Mouse (Mus musculus): ENCODE results near the gene Agbl2. TPM values are rescaled to one million over a fixed set of nuclear protein-coding genes. Genes with fewer than 3 reads are reported as not detected.

Agbl2 gene
- polyA plus RNA-seq (2015; fragmentation: Nextera tagmentation; extraction: Ambion mirVana): 0.69 and 1.1 TPM in 2 replicates

DNA sequence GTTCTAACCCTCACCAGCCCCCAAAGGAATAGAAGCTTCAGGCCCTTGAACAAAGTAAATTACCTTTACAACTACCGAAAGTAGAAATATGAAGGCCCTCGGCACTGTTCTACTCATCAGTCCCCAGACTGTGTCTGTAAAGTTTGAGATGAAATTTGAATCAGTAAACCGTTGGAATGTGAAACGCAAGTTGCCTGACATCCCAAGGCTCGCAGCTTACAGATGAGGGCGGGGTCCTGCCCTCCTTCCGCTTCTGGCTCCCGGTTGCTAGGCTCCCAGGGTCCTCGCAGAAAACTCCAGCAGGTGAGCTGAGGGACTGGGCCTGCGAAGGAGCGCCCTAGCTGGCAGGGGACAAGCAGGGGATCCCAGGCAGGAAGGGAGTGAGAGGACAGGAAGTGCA is at the start of gene Agbl2:
Agbl2 (plus strand) TSS at position 270 of the 400 bp plus-strand sequence.
- Histone ChIP-seq H3K9me3 (ENCODE audit: control insufficient read depth, low read length) (no peaks in the 10 kb centered on the region), H3K4me1 (ENCODE audit: control insufficient read depth, insufficient read depth, low read depth, low read length) (peaks cover 3% of the 10 kb centered on the region), H3K27me3 (replicated peaks; ENCODE audit: control insufficient read depth, insufficient read depth, low read length) (peaks cover 6% of the 10 kb centered on the region), H3K4me2 (ENCODE audit: low read length) (peak within 1 kb of the TSS; percentile 62), H3K27ac (ENCODE audit: low read depth, low read length) (no peak within 1 kb of the TSS), H3K4me3 (ENCODE audit: low read length) (peak within 1 kb of the TSS; percentile 33), H3K9ac (ENCODE audit: low read depth, low read length) (peak within 1 kb of the TSS; percentile 46), H3K36me3 (ENCODE audit: control insufficient read depth, insufficient read depth, low read length) (peaks cover 30% of the 10 kb centered on the region)
- 4% methylated on average over 11 of the region's 11 CpGs for WGBS
- peak; percentile 57 for ATAC-seq

DNA sequence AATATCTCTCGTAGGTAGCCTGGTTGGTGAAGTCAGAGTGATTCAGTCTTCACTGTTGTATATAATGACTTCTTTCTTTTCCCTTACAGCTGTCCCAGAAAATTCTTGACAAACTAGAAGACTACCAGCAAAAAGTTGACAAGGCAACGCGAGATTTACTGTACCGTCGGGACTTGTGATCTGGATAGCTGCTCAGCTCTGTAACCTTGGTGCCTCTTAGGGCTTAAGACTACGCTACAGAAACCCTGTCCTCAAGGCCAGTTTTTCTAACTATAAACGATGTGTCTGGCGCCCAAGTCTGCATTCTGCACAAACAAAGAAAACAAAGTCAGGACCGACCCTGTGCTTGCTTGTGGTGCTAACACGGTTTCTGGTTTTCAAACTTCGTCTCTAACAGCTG is 47.2 kb upstream of the Agbl2 start:
- H3K9me3 ChIP-seq (ENCODE audit: control insufficient read depth, low read length): no peaks in the 10 kb centered on the region
- no peak overlapping the region for H3K9ac ChIP-seq (ENCODE audit: low read depth, low read length)
- no peaks in the 10 kb centered on the region for H3K4me1 ChIP-seq (ENCODE audit: control insufficient read depth, insufficient read depth, low read depth, low read length)
- ATAC-seq: no peak
- no peak overlapping the region for H3K4me3 ChIP-seq (ENCODE audit: low read length)
- no peak overlapping the region for H3K27ac ChIP-seq (ENCODE audit: low read depth, low read length)
- H3K36me3 ChIP-seq (ENCODE audit: control insufficient read depth, insufficient read depth, low read length): peaks cover 38% of the 10 kb centered on the region
- H3K4me2 ChIP-seq (ENCODE audit: low read length): no peak overlapping the region
- H3K27me3 ChIP-seq (replicated peaks; ENCODE audit: control insufficient read depth, insufficient read depth, low read length): no peaks in the 10 kb centered on the region
- WGBS: 94% methylated on average over 11 of the region's 11 CpGs

DNA sequence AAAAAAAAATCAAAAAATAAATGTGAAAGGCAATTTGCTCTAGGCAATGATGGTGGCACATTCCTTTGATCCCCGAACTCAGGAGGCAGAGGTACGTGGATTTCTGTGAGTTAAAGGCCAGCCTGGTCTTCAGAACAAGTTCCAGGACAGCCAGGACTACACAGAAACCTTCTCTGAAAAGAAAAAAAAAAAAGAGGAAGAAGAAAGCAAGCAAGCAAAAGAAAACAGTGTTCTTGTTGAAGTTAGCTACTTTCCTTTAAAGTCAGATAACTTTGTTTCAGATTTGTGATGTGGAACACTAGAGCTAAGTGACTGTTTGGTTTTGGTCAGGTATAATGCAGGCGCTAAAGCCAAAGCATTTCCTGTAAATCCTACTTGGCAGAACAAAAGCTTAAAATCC is 43.7 kb upstream of the Agbl2 start:
- no peak overlapping the region for H3K9ac ChIP-seq (ENCODE audit: low read depth, low read length)
- 95% methylated on average over 3 of the region's 3 CpGs for WGBS
- no peaks in the 10 kb centered on the region for H3K9me3 ChIP-seq (ENCODE audit: control insufficient read depth, low read length)
- ATAC-seq: no peak
- H3K27me3 ChIP-seq (replicated peaks; ENCODE audit: control insufficient read depth, insufficient read depth, low read length): no peaks in the 10 kb centered on the region
- H3K4me1 ChIP-seq (ENCODE audit: control insufficient read depth, insufficient read depth, low read depth, low read length): no peaks in the 10 kb centered on the region
- no peak overlapping the region for H3K4me2 ChIP-seq (ENCODE audit: low read length)
- H3K4me3 ChIP-seq (ENCODE audit: low read length): no peak overlapping the region
- H3K27ac ChIP-seq (ENCODE audit: low read depth, low read length): no peak overlapping the region
- peaks cover 18% of the 10 kb centered on the region for H3K36me3 ChIP-seq (ENCODE audit: control insufficient read depth, insufficient read depth, low read length)

DNA sequence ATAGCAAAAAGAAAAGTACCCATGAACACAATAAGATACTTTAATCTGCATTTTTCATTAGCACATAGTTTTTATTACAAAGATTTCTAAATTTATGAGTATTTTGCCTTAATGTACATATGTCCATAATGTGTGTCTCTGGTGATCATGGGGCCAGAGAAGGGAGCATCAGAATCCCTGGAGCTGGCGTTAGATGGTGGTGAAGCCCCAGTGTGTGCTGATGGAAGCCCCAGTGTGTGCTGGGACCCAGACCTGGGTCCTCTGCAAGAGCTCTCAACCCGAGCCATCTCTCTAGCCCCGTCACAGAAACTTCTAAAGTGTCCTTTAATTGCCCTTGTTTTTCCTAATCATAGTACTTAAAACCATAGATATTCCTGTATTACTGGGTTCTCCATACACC is 43.2 kb upstream of the Agbl2 start:
- ATAC-seq: no peak
- Histone ChIP-seq H3K9me3 (ENCODE audit: control insufficient read depth, low read length) (no peaks in the 10 kb centered on the region), H3K4me1 (ENCODE audit: control insufficient read depth, insufficient read depth, low read depth, low read length) (no peaks in the 10 kb centered on the region; the same call in 1 of the 2 replicates), H3K27ac (ENCODE audit: low read depth, low read length) (no peak overlapping the region), H3K4me2 (ENCODE audit: low read length) (no peak overlapping the region), H3K9ac (ENCODE audit: low read depth, low read length) (no peak overlapping the region), H3K36me3 (ENCODE audit: control insufficient read depth, insufficient read depth, low read length) (peaks cover 15% of the 10 kb centered on the region), H3K4me3 (ENCODE audit: low read length) (no peak overlapping the region), H3K27me3 (replicated peaks; ENCODE audit: control insufficient read depth, insufficient read depth, low read length) (no peaks in the 10 kb centered on the region)
- WGBS: 92% methylated on average over 3 of the region's 3 CpGs

DNA sequence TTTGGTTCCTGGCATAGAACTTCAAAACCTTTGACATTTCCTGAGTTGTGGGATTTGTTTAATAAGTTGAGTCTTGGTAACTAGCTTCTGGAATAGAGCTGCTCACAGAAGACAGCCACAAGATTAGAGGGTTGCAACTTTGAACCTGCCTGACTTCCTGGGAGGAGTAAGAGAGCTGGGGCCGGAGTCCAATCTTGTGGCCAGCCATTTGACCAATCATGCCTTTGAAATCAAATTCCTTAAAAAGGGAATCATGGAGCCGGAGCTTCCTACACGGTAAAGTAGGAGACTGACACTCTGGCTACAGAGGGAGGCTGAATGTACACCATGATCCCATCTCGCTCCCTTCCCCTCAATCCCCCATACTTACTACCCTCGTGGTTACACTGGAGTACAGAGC is 42.6 kb upstream of the Agbl2 start:
- Histone ChIP-seq H3K36me3 (ENCODE audit: control insufficient read depth, insufficient read depth, low read length) (peaks cover 11% of the 10 kb centered on the region), H3K9ac (ENCODE audit: low read depth, low read length) (no peak overlapping the region), H3K9me3 (ENCODE audit: control insufficient read depth, low read length) (no peaks in the 10 kb centered on the region), H3K27me3 (replicated peaks; ENCODE audit: control insufficient read depth, insufficient read depth, low read length) (no peaks in the 10 kb centered on the region), H3K4me1 (ENCODE audit: control insufficient read depth, insufficient read depth, low read depth, low read length) (no peaks in the 10 kb centered on the region; the same call in 1 of the 2 replicates), H3K4me3 (ENCODE audit: low read length) (no peak overlapping the region), H3K4me2 (ENCODE audit: low read length) (no peak overlapping the region), H3K27ac (ENCODE audit: low read depth, low read length) (no peak overlapping the region)
- WGBS: 93% methylated on average over 5 of the region's 5 CpGs
- no peak for ATAC-seq

DNA sequence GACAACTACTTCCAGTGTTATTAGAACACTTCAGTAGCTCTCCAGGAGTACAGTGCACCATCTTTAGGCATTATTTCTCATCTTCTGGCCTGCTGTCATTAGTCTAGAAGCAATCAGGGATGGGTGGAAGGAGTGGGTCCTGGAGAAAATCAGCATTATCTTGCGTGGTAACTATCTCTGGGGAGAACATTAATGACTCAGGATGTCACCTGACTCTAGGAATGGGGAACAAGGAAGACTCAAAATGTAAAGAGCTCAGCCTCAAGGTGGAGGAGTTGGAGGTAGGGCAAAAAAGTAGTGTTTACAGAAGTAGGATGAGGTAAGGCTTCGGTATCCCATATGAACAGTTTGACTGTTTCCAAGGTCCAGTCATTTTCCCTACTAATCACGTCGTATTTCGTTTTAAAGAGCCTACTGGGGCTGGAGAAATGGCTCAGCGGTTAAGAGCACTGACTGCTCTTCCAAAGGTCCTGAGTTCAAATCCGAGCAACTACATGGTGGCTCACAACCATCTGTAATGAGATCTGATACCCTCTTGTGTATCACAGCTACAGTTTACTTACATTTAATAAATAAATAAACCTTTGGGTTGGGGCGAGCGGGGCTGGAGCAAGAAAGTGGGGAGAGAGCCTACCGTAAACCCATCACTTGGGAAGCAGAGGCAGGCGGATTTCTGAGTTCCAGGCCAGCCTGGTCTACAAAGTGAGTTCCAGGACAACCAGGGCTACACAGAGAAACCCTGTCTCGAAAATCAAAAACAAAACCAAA is 38.1 kb upstream of the Agbl2 start:
- Histone ChIP-seq H3K4me1 (ENCODE audit: control insufficient read depth, insufficient read depth, low read depth, low read length) (peaks cover 14% of the 10 kb centered on the region), H3K27me3 (replicated peaks; ENCODE audit: control insufficient read depth, insufficient read depth, low read length) (no peaks in the 10 kb centered on the region), H3K9ac (ENCODE audit: low read depth, low read length) (peak overlapping the region; percentile 46), H3K4me3 (ENCODE audit: low read length) (peak overlapping the region; percentile 99), H3K36me3 (ENCODE audit: control insufficient read depth, insufficient read depth, low read length) (peaks cover 3% of the 10 kb centered on the region), H3K4me2 (ENCODE audit: low read length) (peak overlapping the region; percentile 60), H3K9me3 (ENCODE audit: control insufficient read depth, low read length) (no peaks in the 10 kb centered on the region), H3K27ac (ENCODE audit: low read depth, low read length) (peak overlapping the region; percentile 85)
- peak; percentile 5 for ATAC-seq
- 67% methylated on average over 12 of the region's 12 CpGs for WGBS

DNA sequence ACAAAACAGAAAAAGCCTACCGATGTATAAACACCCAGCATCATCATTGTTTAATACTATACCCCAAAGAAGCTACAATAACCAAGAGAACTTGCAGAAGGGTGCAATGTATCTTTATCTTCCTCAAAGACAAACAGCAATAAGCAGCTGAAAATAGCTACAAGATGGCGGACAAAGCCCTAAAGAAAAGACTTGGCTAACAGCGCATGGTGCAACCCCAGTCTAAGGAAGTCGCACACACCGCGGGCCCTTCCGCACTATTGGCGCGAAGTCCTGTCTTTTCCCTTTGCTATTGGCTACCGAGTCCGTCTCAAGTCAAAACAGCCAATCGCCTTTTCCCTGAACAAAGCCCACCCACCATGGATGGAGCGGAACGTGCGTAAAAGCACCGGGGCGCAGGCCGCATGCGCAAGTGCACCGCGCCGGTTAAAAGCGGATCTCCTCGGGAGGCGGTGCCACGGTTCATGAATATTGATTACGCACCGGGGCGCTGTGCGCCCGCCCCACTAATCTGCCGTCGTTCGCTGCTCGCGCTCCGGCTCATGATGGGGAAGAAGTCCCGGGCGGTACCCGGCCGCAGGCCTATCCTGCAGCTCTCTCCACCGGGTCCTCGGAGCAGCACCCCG is 37.4 kb upstream of the Agbl2 start, which contains the start of gene Fnbp4:
Fnbp4 (plus strand) TSS at position 318 of the 626 bp plus-strand sequence.
- Histone ChIP-seq H3K27ac (ENCODE audit: low read depth, low read length) (peak within 1 kb of the TSS; percentile 98), H3K27me3 (replicated peaks; ENCODE audit: control insufficient read depth, insufficient read depth, low read length) (no peaks in the 10 kb centered on the region), H3K9me3 (ENCODE audit: control insufficient read depth, low read length) (no peaks in the 10 kb centered on the region), H3K9ac (ENCODE audit: low read depth, low read length) (peak within 1 kb of the TSS; percentile 99), H3K4me1 (ENCODE audit: control insufficient read depth, insufficient read depth, low read depth, low read length) (peaks cover 14% of the 10 kb centered on the region), H3K4me2 (ENCODE audit: low read length) (peak within 1 kb of the TSS; percentile 73), H3K4me3 (ENCODE audit: low read length) (peak within 1 kb of the TSS; percentile 99), H3K36me3 (ENCODE audit: control insufficient read depth, insufficient read depth, low read length) (peaks cover 3% of the 10 kb centered on the region)
- ATAC-seq: peak; percentile 100
- WGBS: under 1% methylated on average over 44 of the region's 44 CpGs

DNA sequence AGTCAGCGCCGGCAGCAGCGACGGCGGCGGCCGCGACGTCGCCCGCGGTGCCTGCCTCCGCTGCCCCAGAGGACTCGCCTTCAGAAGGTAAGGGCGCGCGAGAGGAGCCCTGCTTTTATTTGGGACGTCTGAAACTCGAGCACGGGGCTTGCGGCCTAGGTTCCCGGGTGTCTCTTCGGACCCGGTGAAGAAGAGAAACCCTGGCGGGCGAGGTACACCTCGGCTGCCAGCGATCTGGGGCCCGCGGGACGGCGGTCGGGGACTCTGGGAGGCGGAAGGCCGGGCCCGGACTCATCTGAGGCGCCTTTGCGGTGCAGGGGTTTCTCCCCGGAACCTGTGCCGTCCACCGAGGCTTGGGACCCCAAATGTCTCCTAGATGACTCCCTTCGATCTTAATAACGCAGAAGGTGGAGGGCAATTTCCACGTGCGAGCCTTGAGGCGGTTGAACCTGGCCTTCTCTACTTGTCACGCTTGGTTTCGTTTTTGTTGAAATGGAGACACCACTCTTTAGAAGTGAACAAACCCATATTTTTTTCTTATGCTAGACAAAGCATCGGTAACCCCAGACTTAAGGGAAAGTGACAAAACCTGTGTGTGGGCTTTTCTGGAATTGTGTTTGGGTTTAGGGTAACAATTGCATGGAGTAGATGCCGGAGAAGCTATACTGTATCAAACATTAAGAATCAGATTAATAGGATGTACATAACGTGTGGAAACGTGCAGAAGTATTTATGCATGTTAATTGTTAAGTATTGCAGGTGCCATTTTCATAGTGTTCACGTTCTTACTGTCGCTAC is 36.6 kb upstream of the Agbl2 start:
- no peaks in the 10 kb centered on the region for H3K9me3 ChIP-seq (ENCODE audit: control insufficient read depth, low read length)
- peak overlapping the region; percentile 98 for H3K27ac ChIP-seq (ENCODE audit: low read depth, low read length)
- peak overlapping the region; percentile 99 for H3K9ac ChIP-seq (ENCODE audit: low read depth, low read length)
- under 1% methylated on average over 54 of the region's 54 CpGs for WGBS
- H3K36me3 ChIP-seq (ENCODE audit: control insufficient read depth, insufficient read depth, low read length): peaks cover 4% of the 10 kb centered on the region
- peaks cover 14% of the 10 kb centered on the region for H3K4me1 ChIP-seq (ENCODE audit: control insufficient read depth, insufficient read depth, low read depth, low read length)
- H3K27me3 ChIP-seq (replicated peaks; ENCODE audit: control insufficient read depth, insufficient read depth, low read length): no peaks in the 10 kb centered on the region
- H3K4me3 ChIP-seq (ENCODE audit: low read length): peak overlapping the region; percentile 99
- peak overlapping the region; percentile 73 for H3K4me2 ChIP-seq (ENCODE audit: low read length)
- peak; percentile 7 for ATAC-seq

DNA sequence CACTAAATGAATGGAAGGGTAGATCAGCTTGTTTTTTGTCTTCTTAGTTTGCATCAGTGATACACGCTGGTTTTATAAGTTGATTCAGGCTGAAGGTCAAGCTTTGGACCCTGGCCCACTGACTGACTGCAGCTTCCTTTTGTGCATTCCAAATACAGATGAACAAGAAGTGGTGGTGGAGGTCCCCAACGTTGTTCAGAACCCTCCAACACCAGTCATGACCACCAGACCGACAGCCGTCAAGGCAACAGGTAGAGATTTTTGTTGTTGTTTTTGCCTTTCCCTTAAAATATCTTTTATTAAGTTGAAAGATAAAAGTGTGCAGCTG is 36.0 kb upstream of the Agbl2 start:
- peak overlapping the region; percentile 98; the same call in 1 of the 2 replicates for H3K27ac ChIP-seq (ENCODE audit: low read depth, low read length)
- H3K4me3 ChIP-seq (ENCODE audit: low read length): peak overlapping the region; percentile 99
- 14% methylated on average over 4 of the region's 4 CpGs for WGBS
- H3K36me3 ChIP-seq (ENCODE audit: control insufficient read depth, insufficient read depth, low read length): peaks cover 8% of the 10 kb centered on the region
- ATAC-seq: no peak
- H3K27me3 ChIP-seq (replicated peaks; ENCODE audit: control insufficient read depth, insufficient read depth, low read length): no peaks in the 10 kb centered on the region
- peak overlapping the region; percentile 99 for H3K9ac ChIP-seq (ENCODE audit: low read depth, low read length)
- H3K4me2 ChIP-seq (ENCODE audit: low read length): peak overlapping the region; percentile 73
- peaks cover 14% of the 10 kb centered on the region for H3K4me1 ChIP-seq (ENCODE audit: control insufficient read depth, insufficient read depth, low read depth, low read length)
- no peaks in the 10 kb centered on the region for H3K9me3 ChIP-seq (ENCODE audit: control insufficient read depth, low read length)
